Mouse (Mus musculus) forebrain, embryonic 14.5 days (tissue): ENCODE results near the gene Zfp1. TPM values are rescaled to one million over a fixed set of nuclear protein-coding genes. Genes with fewer than 3 reads are reported as not detected.

Experiments
- ATAC-seq: fragments of 200-750 bp; cut with Nextera tagmentation; 2 replicates; pipeline ENCODE4 v1.8.0; 2017; ENCODE audit warnings: mild to moderate bottlenecking, moderate library complexity
- DNase-seq: peaks from one replicate; pipeline ENCODE4 v3.0.0-alpha.2; 2015; ENCODE audit warnings: low spot score
- H3K27ac ChIP-seq: fragments of 300-500 bp; sonication (generic); 2 replicates; pipeline ENCODE4 v1.5.1; 2014; ENCODE audit warnings: low read depth, mild to moderate bottlenecking, control low read depth, low read length, moderate library complexity
- H3K27me3 ChIP-seq: fragments of 300-500 bp; sonication (generic); replicated peaks from 2 replicates; pipeline ENCODE4 v1.6.1; 2014; ENCODE audit warnings: low read length, control low read depth, mixed read lengths; ENCODE audit not compliant: control insufficient read depth, insufficient read depth
- H3K36me3 ChIP-seq: fragments of 300-500 bp; sonication (generic); 2 replicates; pipeline ENCODE4 v1.6.1; 2014; ENCODE audit warnings: low read length, control low read depth; ENCODE audit not compliant: control insufficient read depth, insufficient read depth
- H3K4me1 ChIP-seq: fragments of 300-500 bp; sonication (generic); 2 replicates; pipeline ENCODE4 v1.6.1; 2014; ENCODE audit warnings: antibody characterized with exemption, low read length, control low read depth; ENCODE audit not compliant: control insufficient read depth, insufficient read depth
- H3K4me2 ChIP-seq: fragments of 300-500 bp; sonication (generic); 2 replicates; pipeline ENCODE4 v1.6.1; 2014; ENCODE audit warnings: mild to moderate bottlenecking, control low read depth, low read length
- H3K4me3 ChIP-seq: fragments of 300-500 bp; sonication (generic); 2 replicates; pipeline ENCODE4 v1.5.1; 2014; ENCODE audit warnings: low read depth, low read length, control low read depth
- H3K9ac ChIP-seq: fragments of 300-500 bp; sonication (generic); 2 replicates; pipeline ENCODE4 v1.6.1; 2014; ENCODE audit warnings: mild to moderate bottlenecking, low read length, control low read depth, moderate library complexity
- H3K9me3 ChIP-seq: fragments of 300-500 bp; sonication (generic); replicated peaks from 2 replicates; pipeline ENCODE4 v1.6.1; 2016; ENCODE audit warnings: low read length, control low read depth, mixed read lengths; ENCODE audit not compliant: control insufficient read depth
- WGBS: fragments of 180-500 bp; shearing (Covaris S2); extraction: QIAGEN DNeasy Blood & Tissue Kit; methylation state at CpG from one replicate; pipeline ENCODE4 v1.1.7; 2014; 5-methylcytosine and 5-hydroxymethylcytosine counted together
- polyA plus RNA-seq: library from polyadenylated mRNA; unstranded; fragments of >200 nt; fragmentation: Nextera tagmentation; extraction: Ambion mirVana; gene quantifications from 2 replicates; pipeline ENCODE4 v1.2.1, GENCODE M21; 2014

Zfp1 gene
- polyA plus RNA-seq, 1 experiment from 2014 or later, result 26.1 TPM

DNA sequence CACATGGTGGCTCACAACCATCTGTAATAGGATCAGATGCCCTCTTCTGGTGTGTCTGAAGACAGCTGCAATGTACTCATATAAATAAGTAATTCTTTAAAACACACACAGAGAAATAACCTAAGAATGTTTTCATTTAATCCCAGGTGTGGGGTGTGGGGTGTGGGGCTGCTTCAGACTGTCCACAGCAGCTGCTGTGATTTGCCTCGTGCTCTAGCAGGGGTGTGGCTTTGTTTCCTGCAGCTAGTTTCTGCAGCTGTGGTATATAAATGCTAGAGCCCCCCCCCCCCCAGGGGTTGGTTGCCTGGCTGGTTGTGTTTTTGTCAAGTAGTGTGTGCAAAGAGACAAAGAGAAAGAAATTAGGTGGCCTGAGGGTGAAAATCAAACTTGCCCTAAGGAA, 55.8 kb downstream of the Zfp1 start:
- no peak overlapping the region for H3K9ac ChIP-seq
- WGBS, result 13% methylated on average over 1 of the region's 1 CpGs

DNA sequence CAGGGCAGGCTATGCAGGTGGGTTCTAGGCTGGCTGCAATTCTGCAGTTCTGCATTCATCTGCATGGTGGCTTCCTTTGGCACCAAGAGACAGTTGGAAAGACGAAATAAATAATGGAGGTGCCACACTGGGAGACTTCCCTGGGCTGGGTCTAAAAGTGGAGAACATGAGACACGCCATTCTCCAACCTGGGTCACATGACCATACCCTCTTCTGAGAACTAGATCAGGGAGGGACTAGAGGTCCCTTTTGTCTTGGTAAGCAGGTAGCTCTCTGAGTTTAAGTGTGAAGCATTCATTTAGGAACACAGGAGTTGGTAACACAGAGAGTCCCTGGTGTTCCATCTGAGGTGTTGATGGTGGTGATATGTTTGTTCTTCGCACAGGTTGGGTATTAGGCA, 57.0 kb downstream of the Zfp1 start:
- H3K9me3 ChIP-seq, result no peaks in the 10 kb centered on the region
- no peaks in the 10 kb centered on the region for H3K27me3 ChIP-seq
- no peak overlapping the region for H3K4me3 ChIP-seq
- no peaks in the 10 kb centered on the region for H3K36me3 ChIP-seq
- no peak overlapping the region for H3K4me2 ChIP-seq
- no peak overlapping the region for H3K27ac ChIP-seq
- ATAC-seq, result no peak
- no peaks in the 10 kb centered on the region for H3K4me1 ChIP-seq
- 76% methylated on average over 3 of the region's 3 CpGs for WGBS
- DNase-seq, result no peak
- no peak overlapping the region for H3K9ac ChIP-seq

More for the DNA sequence above, 55.8 kb downstream of the Zfp1 start:
- ATAC-seq, result no peak
- no peaks in the 10 kb centered on the region for H3K9me3 ChIP-seq
- no peaks in the 10 kb centered on the region for H3K4me1 ChIP-seq
- no peak overlapping the region for H3K4me2 ChIP-seq
- H3K36me3 ChIP-seq, result no peaks in the 10 kb centered on the region
- DNase-seq, result no peak
- H3K4me3 ChIP-seq, result no peak overlapping the region
- no peak overlapping the region for H3K27ac ChIP-seq
- H3K27me3 ChIP-seq, result no peaks in the 10 kb centered on the region

DNA sequence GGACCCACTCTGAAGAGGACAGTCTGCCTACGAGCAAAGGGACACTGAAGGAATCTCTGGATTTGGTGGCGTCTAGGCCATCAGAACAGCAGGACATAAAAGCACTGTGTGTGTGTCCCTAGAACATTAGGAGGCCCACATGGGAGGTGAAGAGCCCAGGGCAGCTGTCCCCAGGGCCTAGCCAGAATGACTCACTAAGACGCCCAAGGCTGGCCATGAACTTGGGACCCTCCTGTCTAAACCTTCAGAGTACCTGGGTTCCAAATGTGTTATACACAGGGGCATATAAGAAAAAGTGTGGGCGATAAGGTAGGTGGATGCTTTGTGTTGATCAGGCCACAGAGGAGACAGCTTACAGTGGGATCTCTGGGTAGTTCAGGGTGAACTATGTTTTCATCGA, 57.5 kb downstream of the Zfp1 start:
- 86% methylated on average over 5 of the region's 5 CpGs for WGBS
- Histone ChIP-seq H3K36me3 (no peaks in the 10 kb centered on the region), H3K4me2 (no peak overlapping the region), H3K27ac (no peak overlapping the region), H3K4me3 (no peak overlapping the region), H3K4me1 (no peaks in the 10 kb centered on the region), H3K9me3 (no peaks in the 10 kb centered on the region), H3K9ac (no peak overlapping the region), H3K27me3 (no peaks in the 10 kb centered on the region)
- DNase-seq (no peak), ATAC-seq (no peak)

DNA sequence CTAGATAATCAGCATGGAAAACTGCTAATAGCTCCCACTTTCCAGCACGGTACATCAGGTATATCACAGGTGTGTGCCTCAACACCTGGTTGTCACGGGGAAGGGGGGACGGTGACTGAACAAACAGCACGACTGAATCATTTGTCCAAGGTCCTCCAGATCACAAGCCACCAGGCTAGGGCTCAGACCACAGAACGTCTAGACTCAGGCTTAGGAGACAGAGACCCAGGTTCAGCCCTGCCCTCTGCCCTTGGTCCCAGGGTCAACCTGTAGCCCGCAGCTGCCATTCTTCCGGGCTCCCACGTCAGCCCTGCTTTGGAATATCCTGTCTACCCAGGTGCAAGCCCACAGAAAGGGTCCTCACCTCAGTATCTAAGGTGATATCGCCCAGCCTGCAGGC, 58.2 kb downstream of the Zfp1 start:
- H3K27me3 ChIP-seq, result no peaks in the 10 kb centered on the region
- ATAC-seq (no peak), DNase-seq (no peak)
- no peaks in the 10 kb centered on the region for H3K36me3 ChIP-seq
- WGBS, result 87% methylated on average over 9 of the region's 9 CpGs
- H3K9me3 ChIP-seq, result no peaks in the 10 kb centered on the region
- no peak overlapping the region for H3K9ac ChIP-seq
- H3K4me3 ChIP-seq, result no peak overlapping the region
- no peak overlapping the region for H3K27ac ChIP-seq
- no peaks in the 10 kb centered on the region for H3K4me1 ChIP-seq
- H3K4me2 ChIP-seq, result no peak overlapping the region

DNA sequence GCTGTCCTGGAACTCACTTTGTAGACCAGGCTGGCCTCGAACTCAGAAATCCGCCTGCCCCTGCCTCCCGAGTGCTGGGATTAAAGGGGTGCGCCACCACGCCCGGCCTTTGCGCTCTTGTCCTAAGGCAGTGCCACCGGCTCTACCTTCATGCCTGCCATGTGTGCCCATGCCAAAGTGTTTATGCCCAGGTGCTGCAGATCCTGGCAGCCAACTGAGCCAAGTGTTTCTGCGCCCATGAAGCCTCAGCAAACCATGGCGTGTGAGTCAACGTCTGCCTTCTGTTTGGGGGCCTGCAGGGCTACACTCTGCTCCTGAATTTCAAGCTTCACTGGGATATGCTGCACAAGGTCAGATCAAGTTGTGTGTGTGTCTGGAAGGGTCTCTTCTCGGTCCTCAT, 61.4 kb downstream of the Zfp1 start:
- Histone ChIP-seq H3K36me3 (peaks cover 16% of the 10 kb centered on the region), H3K9ac (no peak overlapping the region), H3K4me2 (no peak overlapping the region), H3K9me3 (no peaks in the 10 kb centered on the region), H3K4me3 (no peak overlapping the region), H3K27ac (no peak overlapping the region), H3K4me1 (no peaks in the 10 kb centered on the region), H3K27me3 (no peaks in the 10 kb centered on the region)
- DNase-seq (no peak), ATAC-seq (no peak)
- WGBS, result 90% methylated on average over 12 of the region's 12 CpGs

DNA sequence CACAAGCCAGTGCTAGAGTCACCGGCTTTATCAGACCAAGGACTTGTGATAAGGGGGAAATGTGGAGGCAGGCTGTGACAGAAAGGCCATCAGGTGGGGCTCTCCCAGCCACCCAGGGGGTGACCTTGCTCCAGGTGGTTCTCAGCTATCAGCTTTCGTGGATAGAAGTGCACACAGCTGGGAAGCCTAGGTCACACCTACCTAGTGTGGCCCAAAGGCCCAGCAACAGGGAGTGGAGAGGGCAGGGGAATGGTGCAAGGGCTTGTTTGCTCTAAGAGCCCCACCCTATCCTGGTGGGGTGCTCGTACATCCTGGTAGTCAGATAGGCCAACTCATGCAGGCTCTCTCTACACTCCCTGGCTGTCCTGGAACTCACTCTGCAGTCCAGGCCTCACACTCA, 62.0 kb downstream of the Zfp1 start:
- Histone ChIP-seq H3K4me3 (no peak overlapping the region), H3K4me1 (no peaks in the 10 kb centered on the region), H3K27me3 (no peaks in the 10 kb centered on the region), H3K9me3 (no peaks in the 10 kb centered on the region), H3K36me3 (peaks cover 22% of the 10 kb centered on the region), H3K9ac (no peak overlapping the region), H3K4me2 (no peak overlapping the region), H3K27ac (no peak overlapping the region)
- DNase-seq, result no peak
- no peak for ATAC-seq
- WGBS, result 79% methylated on average over 3 of the region's 3 CpGs

DNA sequence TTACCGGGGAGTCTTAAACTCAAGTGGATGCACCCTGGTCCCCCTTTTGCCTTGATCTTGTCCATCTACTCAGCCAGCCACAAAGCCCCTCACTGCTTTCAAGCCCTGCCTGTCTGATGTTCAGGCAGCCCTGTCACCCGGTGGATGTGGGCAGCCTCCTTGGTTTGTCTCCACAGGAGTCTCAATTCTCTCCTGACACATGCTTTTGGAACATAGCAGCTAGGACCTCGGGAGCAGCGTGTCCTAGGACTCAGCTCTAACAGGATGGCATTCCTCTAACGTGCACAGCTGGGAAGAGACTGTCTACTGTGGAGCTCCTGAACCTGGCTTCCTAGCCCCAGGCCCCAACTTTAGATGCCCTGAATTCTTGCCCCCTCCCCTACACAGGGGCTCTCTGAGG, 62.5 kb downstream of the Zfp1 start:
- Histone ChIP-seq H3K4me1 (no peaks in the 10 kb centered on the region), H3K27me3 (no peaks in the 10 kb centered on the region), H3K27ac (no peak overlapping the region), H3K4me3 (no peak overlapping the region), H3K9ac (no peak overlapping the region), H3K9me3 (no peaks in the 10 kb centered on the region), H3K4me2 (no peak overlapping the region), H3K36me3 (peaks cover 27% of the 10 kb centered on the region)
- WGBS, result 72% methylated on average over 5 of the region's 5 CpGs
- ATAC-seq (no peak), DNase-seq (no peak)

DNA sequence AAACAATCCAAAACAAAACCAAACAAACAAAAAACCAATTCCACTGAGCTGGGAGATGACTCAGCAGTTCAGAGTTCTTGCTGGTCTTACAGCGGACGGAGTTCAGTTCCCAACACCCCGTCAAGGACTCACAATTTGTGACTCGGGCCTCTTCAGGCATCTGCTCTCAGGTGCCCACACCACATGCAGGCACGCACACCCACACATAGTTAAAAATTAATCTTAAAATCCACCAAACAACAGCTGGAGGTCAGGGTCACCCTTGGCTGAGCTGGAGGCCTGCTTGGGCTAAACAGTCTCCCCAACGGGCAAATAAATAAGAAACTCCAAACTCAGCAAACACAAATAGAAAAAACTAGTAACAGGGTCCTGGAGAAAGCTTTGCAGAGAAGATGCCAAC, 65.1 kb downstream of the Zfp1 start:
- no peak for ATAC-seq
- Histone ChIP-seq H3K4me3 (no peak overlapping the region), H3K27ac (no peak overlapping the region), H3K9me3 (no peaks in the 10 kb centered on the region), H3K36me3 (peaks cover 52% of the 10 kb centered on the region), H3K4me2 (no peak overlapping the region), H3K27me3 (no peaks in the 10 kb centered on the region), H3K9ac (no peak overlapping the region), H3K4me1 (no peaks in the 10 kb centered on the region)
- DNase-seq, result no peak
- WGBS, result 96% methylated on average over 6 of the region's 6 CpGs

DNA sequence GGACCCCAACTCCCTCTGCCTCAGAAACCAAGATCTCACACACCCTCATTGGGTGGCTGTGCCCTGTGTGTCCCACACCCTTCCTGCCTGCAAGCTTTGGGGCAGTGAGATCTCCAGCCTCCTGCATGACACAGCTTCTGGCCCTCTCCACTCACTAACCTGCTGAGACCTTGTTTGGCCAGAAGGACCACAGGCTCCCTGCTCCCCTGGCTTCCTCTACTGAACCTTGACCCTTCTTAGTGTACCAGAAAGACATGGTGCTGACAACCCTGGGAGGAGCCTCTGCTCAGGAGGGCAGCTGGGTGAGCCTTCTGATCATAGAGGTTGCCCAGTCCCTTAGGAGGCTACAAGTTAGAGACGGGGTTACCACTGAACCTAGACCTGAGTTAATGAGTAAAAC, 66.0 kb downstream of the Zfp1 start:
- no peak overlapping the region for H3K4me2 ChIP-seq
- peaks cover 61% of the 10 kb centered on the region for H3K36me3 ChIP-seq
- H3K4me1 ChIP-seq, result no peaks in the 10 kb centered on the region
- no peaks in the 10 kb centered on the region for H3K27me3 ChIP-seq
- no peaks in the 10 kb centered on the region for H3K9me3 ChIP-seq
- H3K27ac ChIP-seq, result no peak overlapping the region
- no peak overlapping the region for H3K9ac ChIP-seq
- H3K4me3 ChIP-seq, result no peak overlapping the region
- WGBS, result 96% methylated on average over 1 of the region's 1 CpGs
- ATAC-seq, result no peak
- no peak for DNase-seq
